Mouse (Mus musculus): Measurements from ENCODE around the gene Tuba1a. TPM values are rescaled to one million over a fixed set of nuclear protein-coding genes. Genes with fewer than 3 reads are reported as not detected.

The Tuba1a gene
- 44.0 TPM for polyA plus RNA-seq (2014; fragmentation: Illumina TruSeq; extraction: RNeasy Lipid Tissue Mini Kit (QIAGEN cat#74804); ENCODE audit: low read depth, low replicate concordance)

DNA sequence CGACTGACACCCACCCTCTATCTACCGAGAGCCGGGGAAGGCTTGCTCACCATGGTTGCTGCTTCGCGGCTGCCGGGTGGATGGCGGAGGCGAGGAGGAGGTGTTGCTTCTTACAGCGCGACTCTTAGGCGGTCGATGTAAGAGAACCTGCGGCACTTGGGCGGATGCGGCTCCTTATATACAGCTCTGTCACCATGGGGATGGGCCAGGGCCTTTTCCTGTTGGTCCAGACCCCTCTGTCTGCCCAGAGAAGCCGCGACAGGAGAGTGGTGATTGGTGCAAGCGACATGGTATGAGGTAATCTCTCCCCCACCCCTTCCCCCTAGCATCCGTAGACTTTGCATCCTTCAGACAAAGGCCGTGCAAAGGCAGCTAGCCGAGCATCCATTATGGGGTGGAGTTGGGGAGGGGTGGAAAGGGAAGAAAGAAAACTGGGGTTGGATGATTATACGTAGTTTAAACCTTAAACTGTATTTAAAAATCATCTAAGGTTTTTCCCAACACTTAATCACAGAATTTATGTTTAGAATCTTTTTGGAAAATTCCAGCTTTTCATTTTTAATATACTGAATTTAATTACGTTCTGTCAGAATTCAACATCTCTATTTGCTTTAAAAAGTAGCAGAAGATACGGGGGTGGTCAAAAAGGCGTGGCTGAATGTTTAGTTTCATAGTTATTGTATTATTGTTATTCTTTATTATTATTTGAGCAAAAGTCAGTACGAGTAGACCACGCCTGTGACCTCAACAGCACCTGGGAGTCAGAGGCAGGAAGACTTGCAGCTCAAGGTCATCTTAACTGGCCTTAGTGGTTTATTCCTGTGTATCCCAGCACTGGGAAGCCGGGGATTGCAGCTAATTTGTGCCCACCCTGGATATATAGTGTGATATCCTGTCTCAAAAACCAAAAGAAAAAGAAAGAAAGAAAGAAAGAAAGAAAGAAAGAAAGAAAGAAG lies at the start of gene Tuba1a, which contains the start of gene Gm49450:
TSS of gene Tuba1a (minus strand) at position 303 of the 956 bp plus-strand sequence.
TSS of gene Gm49450 (minus strand) at position 151 of the 956 bp plus-strand sequence.

DNA sequence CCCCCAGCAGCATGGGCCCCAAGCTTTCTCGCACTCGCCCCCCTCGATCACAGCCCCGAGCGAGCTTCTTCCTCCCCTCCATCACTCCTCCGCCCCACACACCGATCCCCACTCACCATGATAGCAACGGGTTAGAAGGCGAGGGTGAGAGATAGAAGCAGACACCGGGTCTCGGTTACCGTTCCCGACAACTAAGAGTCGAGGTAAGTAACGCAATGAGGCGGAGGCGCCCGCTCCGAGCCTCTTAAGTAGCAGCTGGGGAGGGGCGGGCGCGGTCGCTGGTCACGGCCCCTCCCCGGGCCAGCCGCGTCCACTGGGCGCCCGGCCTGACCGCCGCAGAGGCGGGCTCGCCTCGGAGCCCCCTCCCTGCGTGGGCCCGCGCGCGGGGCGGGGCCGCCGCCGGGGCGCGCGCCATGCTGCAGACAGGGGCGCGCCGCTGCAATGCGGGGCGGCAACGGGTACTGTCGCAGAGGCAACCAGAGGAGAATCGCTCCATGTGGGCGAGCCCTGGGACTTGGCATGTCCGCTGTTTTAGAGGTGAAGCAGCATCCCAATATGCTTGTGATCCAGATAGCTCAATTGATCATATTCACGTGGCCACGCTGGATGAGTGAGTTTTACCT lies 19.2 kb downstream of the Tuba1a start, which contains the start of gene Tuba1b:
TSS of gene Tuba1b (minus strand) at position 349 of the 623 bp plus-strand sequence.

DNA sequence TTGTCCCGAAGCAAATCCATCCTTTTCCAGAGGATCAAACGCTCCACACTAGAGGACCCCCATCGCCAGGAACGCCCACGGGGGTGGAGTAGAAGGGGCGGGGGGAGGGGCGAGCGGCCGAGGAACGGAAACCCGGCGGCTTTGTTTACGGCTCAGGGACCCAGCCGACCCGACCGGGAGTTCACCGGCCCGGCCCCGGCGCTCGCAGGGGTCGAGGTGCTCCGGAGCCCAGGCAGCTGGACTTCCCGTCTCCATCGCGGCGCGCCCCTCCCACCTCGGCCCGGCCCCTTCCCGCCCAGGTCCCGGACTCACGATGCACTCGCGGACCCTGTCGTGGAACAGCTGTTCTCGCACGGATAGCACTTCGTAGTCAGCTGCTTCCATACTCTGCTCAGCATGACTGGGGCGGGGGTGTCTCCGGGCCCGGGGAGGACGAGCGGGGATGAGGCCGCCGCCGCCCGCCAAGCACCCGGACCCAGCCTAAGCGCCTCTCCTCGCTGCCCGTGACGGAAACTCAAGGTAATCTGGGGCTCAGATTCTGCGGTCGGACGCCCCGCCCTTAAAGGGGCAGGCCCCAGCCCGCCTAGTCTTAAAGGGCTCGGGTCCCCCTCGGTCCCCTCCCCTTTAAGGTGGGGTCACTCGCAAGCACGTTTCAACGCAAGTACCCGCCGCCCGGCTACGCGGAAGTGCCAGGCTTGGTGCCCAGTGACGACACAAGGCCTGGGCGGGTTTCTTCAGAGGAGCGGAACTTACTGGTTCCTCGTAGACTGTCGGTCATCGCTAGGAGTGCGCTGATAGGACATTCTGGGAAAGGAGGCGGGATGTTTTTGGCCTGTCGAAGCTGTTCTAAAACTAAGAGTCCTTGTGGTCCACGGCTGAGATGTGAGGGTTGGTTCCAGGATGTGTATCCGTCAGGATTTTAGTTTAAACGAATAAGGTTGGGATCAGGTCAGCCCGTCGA lies 35.7 kb downstream of the Tuba1a start, which contains the start of gene Lmbr1l:
TSS of gene Lmbr1l (minus strand) at position 694 of the 961 bp plus-strand sequence.

Other genes with a start within 250 kb of the Tuba1a start
- not detected for gene Ccdc65, start 245.5 kb downstream of the Tuba1a start, polyA plus RNA-seq (2014; fragmentation: Illumina TruSeq; extraction: RNeasy Lipid Tissue Mini Kit (QIAGEN cat#74804); ENCODE audit: low read depth, low replicate concordance)
- gene Fkbp11, start 225.5 kb downstream of the Tuba1a start, polyA plus RNA-seq (2014; fragmentation: Illumina TruSeq; extraction: RNeasy Lipid Tissue Mini Kit (QIAGEN cat#74804); ENCODE audit: low read depth, low replicate concordance), result not detected
- gene Arf3, start 190.5 kb downstream of the Tuba1a start, polyA plus RNA-seq (2014; fragmentation: Illumina TruSeq; extraction: RNeasy Lipid Tissue Mini Kit (QIAGEN cat#74804); ENCODE audit: low read depth, low replicate concordance), result 59.2 TPM
- 0.23 TPM for gene Wnt10b, start 175.6 kb downstream of the Tuba1a start, polyA plus RNA-seq (2014; fragmentation: Illumina TruSeq; extraction: RNeasy Lipid Tissue Mini Kit (QIAGEN cat#74804); ENCODE audit: low read depth, low replicate concordance)
- not detected for gene Wnt1, start 163.8 kb downstream of the Tuba1a start, polyA plus RNA-seq (2014; fragmentation: Illumina TruSeq; extraction: RNeasy Lipid Tissue Mini Kit (QIAGEN cat#74804); ENCODE audit: low read depth, low replicate concordance)
- not detected for gene Ddn, start 144.2 kb downstream of the Tuba1a start, polyA plus RNA-seq (2014; fragmentation: Illumina TruSeq; extraction: RNeasy Lipid Tissue Mini Kit (QIAGEN cat#74804); ENCODE audit: low read depth, low replicate concordance)
- gene Prkag1, start 122.2 kb downstream of the Tuba1a start, polyA plus RNA-seq (2014; fragmentation: Illumina TruSeq; extraction: RNeasy Lipid Tissue Mini Kit (QIAGEN cat#74804); ENCODE audit: low read depth, low replicate concordance), result 69.0 TPM
- 2.3 TPM for gene Kmt2d, start 82.5 kb downstream of the Tuba1a start, polyA plus RNA-seq (2014; fragmentation: Illumina TruSeq; extraction: RNeasy Lipid Tissue Mini Kit (QIAGEN cat#74804); ENCODE audit: low read depth, low replicate concordance)
- gene Rhebl1, start 59.2 kb downstream of the Tuba1a start, polyA plus RNA-seq (2014; fragmentation: Illumina TruSeq; extraction: RNeasy Lipid Tissue Mini Kit (QIAGEN cat#74804); ENCODE audit: low read depth, low replicate concordance), result 1.5 TPM
- 0.47 TPM for gene Dhh, start 55.2 kb downstream of the Tuba1a start, polyA plus RNA-seq (2014; fragmentation: Illumina TruSeq; extraction: RNeasy Lipid Tissue Mini Kit (QIAGEN cat#74804); ENCODE audit: low read depth, low replicate concordance)
- gene Lmbr1l, start 35.5 kb downstream of the Tuba1a start, polyA plus RNA-seq (2014; fragmentation: Illumina TruSeq; extraction: RNeasy Lipid Tissue Mini Kit (QIAGEN cat#74804); ENCODE audit: low read depth, low replicate concordance), result 1.9 TPM
- gene Tuba1b, start 19.1 kb downstream of the Tuba1a start, polyA plus RNA-seq (2014; fragmentation: Illumina TruSeq; extraction: RNeasy Lipid Tissue Mini Kit (QIAGEN cat#74804); ENCODE audit: low read depth, low replicate concordance), result 54.1 TPM
- gene Gm49450, start 152 bp downstream of the Tuba1a start, polyA plus RNA-seq (2014; fragmentation: Illumina TruSeq; extraction: RNeasy Lipid Tissue Mini Kit (QIAGEN cat#74804); ENCODE audit: low read depth, low replicate concordance), result not detected
- 23.9 TPM for gene Tuba1c, start 76.2 kb upstream of the Tuba1a start, polyA plus RNA-seq (2014; fragmentation: Illumina TruSeq; extraction: RNeasy Lipid Tissue Mini Kit (QIAGEN cat#74804); ENCODE audit: low read depth, low replicate concordance)
- not detected for gene Prph, start 101.5 kb upstream of the Tuba1a start, polyA plus RNA-seq (2014; fragmentation: Illumina TruSeq; extraction: RNeasy Lipid Tissue Mini Kit (QIAGEN cat#74804); ENCODE audit: low read depth, low replicate concordance)
- gene Troap, start 120.9 kb upstream of the Tuba1a start, polyA plus RNA-seq (2014; fragmentation: Illumina TruSeq; extraction: RNeasy Lipid Tissue Mini Kit (QIAGEN cat#74804); ENCODE audit: low read depth, low replicate concordance), result not detected
- not detected for gene C1ql4, start 134.1 kb upstream of the Tuba1a start, polyA plus RNA-seq (2014; fragmentation: Illumina TruSeq; extraction: RNeasy Lipid Tissue Mini Kit (QIAGEN cat#74804); ENCODE audit: low read depth, low replicate concordance)
- gene Dnajc22, start 139.5 kb upstream of the Tuba1a start, polyA plus RNA-seq (2014; fragmentation: Illumina TruSeq; extraction: RNeasy Lipid Tissue Mini Kit (QIAGEN cat#74804); ENCODE audit: low read depth, low replicate concordance), result not detected
- gene Spats2, start 172.2 kb upstream of the Tuba1a start, polyA plus RNA-seq (2014; fragmentation: Illumina TruSeq; extraction: RNeasy Lipid Tissue Mini Kit (QIAGEN cat#74804); ENCODE audit: low read depth, low replicate concordance), result 35.1 TPM